Mouse (Mus musculus) 416B (cell line): ENCODE results near the gene Sptlc3.

Source experiments
- DNase-seq: peaks from one replicate; pipeline ENCODE4 v3.0.0; 2011; ENCODE audit warnings: low read depth

The Sptlc3 gene

DNA sequence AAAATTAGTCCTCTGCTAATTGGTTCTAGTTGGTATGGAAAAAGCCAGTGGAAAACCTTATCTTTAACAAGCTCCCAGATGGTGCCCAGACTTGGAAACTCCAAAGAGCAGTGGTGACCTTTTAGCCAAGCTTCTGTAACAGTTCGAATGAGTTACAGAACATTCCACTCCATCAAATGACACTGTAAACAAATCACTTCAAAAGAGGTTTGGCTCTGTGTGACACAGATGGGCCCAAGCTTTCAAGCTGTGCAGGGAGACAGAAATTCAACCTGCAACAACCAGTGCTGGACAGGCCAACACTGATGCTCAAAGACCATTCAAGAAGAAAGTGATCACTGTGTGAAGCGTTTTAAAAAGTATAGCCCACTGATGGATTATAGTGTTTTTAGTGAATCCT is 144.1 kb downstream of the Sptlc3 start:
- DNase-seq, result no peak

DNA sequence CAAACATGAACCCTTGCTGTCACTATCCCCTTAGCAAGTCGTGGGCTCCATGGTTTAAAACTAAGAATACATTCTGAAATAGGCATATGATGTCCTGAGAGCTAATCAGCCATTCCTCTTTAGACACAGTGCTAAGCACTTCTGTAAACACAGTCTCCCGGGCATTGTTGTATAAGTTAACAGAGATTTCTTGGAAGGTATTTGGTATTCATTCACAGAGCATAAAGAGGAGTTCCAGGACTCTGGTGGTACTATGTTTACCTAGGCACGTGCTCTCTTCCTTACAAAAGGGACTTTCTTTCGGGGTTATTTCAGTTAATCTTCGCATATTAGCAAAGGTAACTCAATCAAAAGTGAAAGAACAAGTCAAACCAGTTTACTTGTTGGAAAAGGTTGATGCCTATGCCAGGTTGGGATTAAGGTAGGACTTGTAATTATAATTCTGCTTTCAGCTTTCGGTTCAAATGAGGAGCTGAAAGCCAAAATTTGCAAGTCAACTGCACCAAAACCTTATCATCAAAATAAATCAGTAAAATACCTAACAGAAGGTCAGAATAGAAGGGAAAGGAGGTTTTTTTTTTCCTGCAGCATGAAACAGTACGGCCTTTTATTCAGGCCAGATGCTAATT is 148.2 kb downstream of the Sptlc3 start:
- DNase-seq, result no peak

DNA sequence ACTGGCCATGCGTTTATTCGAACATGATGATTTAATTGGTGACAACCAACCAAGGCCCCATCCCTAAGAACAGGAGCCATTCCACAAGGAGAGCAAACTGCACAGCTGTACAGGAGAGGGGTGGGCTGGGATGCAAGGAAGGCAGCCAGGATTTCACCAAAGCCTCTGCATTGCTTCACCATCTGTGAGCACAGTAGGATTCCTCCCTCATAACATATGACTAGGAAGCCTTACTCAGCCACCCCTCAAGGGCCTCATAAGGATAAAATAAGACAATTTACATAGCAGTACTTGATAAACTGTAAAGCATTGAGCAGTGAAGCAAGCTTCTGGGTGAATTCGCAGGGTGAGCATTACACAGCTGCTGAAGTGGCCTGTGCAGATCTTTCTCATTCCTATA is 155.8 kb downstream of the Sptlc3 start:
- no peak for DNase-seq

DNA sequence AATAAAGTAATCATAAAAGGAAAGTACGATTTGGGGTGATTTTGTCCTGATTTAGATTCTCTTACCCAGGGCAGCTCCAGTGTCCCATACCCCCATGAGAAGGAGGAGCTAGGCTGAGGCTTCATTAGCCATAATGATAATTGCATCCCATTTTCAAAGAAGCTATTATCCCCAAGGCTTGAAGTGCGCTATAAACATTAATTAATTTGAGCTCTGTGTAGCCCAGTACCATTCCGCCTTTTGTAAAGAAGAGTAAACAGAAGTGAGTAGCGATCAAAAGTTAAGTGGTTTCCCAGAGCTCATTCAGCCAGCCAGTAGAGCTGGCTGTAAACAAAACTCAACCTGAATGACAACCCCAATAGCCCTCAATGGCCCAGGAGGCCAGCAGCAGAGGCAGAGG is 163.0 kb downstream of the Sptlc3 start:
- no peak for DNase-seq

DNA sequence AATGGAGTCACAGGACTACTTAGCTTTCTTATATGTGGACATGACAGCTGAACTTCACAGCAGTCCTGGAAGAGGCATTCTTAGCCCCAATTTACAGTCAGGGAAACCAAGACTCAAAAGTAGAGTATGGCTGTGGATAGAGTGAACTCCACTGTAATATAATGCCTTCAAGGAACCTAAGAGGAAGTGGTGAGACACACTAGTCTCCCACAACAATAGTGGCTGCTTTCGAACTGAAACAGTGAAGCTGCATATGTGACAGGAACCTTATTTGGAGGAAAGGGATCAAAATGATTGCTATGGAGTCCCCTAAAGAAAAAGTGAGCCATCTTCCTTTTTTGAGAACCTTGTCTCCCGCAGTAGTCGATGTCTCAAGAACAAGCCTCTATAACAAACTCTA is 178.1 kb downstream of the Sptlc3 start:
- peak; percentile 71 for DNase-seq

DNA sequence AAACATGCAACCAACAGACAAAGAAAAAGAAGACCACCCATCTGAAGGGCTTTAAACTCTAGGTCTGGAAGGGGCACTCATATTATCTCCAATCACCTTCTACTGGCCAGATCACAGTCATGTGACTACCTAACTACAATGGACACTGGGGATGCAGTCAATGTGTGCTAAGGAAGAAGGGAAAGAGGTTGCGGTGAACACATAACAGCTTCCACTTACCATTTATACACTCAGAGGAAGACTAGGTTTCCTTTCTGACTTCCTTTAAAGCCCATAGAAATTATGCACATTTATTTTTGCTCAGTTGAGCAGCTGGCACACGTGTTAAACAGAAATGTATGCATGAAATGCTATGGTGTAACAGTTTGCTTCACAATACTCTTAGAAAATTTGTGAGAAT is 178.7 kb downstream of the Sptlc3 start:
- peak; percentile 79 for DNase-seq

DNA sequence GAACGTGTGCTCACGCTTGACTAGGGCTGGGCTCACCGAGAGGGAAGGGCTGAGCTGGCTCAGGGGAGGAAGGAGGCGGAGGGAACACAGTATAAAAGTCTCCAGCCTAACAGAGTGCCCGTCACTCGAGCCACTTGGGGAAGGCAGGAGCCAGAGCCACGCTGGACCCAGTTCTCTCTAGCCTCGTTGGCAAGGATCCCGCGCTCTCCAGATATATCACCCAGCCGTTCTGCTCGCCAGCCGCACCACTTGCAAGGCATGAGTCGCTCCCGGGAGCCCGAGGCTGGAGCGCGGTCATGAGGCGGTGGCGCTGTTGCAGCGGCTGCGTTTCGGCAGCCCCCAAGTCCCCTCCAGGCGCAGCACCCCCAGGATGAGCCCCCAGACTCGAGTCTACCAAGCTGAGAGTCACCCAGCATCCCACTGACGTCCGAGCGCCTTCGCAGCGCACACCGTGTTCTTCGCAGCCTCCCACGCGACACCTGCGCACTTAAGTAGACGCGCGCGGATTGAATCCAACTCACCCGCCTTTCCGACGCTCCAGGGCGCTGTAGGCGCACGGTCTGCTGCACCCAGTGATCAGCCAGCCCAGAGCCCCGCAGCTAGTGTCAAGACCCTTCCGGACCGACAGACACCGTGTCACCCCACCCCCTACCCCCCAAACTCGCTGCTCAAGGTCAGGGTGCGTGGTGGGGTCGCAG is 183.5 kb downstream of the Sptlc3 start:
- no peak for DNase-seq

DNA sequence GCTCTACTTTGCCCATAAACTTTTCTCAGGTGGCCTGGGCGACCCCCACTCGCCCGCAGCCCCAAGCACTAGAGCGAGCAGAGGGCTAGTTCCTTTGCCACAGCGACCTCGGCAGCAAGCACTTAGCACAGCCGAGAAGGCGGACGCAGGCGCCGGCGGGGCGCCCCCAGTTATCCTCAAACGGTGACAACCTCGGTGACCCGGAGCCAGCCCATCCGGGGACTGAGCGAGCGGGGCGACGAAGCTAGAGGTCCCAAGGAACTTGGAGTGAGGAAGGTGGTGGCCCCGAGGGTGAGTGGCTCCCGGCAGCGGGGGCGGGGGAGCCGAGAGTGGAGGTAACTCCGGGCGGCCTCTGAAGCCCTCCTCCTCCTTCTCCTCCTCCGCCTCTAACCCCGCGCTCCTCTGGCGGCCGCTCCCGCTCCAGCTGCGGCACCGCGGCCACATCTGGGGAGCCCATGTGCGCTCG is 184.1 kb downstream of the Sptlc3 start, which contains the start of gene Ism1:
Gene Ism1, plus strand, starts transcription at position 370 of the 466 bp plus-strand sequence.
- no peak for DNase-seq

DNA sequence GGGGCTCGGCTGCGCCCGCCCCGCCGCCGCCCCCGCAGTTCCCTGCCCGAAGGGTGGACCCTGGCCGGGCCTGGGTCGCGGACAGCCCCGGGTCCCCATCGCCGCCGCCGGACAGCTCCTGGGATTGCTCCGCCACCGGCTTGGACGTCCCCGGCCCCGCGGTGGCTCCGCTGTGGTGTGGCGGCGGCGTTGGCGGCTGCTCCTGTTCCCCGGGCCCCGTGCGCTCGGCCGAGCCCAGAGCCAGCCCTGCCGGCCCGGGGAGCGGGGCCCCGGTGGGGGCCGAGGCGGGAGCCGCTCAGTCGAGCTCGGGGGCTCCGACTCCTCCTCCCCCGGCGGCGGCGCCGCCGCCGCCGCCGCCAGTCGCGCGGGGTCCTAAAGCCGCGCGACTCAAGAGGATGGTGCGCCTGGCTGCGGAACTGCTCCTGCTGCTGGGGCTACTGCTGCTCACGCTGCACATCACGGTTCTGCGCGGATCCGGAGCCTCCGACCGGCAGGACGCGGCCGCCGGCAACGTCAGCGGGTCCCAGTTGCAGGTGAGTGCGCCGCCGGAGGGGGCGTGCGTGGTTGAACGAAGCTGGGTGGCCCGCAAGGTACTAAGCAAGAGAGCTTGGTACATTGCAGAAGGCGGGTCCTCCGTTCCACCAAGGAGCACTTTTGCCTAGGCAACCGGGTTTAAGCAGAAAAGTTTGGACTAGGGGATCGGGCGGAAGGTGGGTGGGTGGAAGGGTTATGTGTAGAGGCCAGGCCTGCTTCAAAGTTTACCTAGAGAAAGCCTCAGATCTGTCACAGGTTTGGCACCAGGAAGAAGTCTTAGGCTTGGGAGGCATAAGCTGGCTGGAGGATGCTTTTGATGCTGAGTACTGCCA is 184.8 kb downstream of the Sptlc3 start:
- no peak for DNase-seq

DNA sequence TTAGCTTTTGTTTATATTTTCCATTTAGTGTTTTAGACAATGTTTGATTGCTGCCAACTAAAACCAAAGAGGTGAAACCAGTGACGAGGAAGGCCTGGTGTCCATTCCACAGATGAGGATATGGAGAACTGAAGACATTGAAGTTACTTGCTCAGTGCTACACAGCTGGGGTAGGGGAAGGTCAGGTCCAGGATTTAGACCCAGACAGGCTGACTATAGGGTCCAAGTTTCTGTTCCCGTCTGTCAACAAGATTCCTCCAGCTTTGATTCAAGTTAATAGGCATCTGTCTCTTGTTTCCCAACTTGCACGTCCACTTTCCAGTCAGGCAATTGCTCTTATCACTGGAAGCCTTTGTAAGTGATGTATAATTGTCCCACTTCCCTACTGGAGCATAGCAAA is 188.8 kb downstream of the Sptlc3 start:
- DNase-seq, result no peak
